Mouse (Mus musculus): ENCODE data around the gene Slc25a34.
A peak's percentile ranks its signal among the peaks of the same experiment; 100 is the strongest.

Gene Slc25a34

DNA sequence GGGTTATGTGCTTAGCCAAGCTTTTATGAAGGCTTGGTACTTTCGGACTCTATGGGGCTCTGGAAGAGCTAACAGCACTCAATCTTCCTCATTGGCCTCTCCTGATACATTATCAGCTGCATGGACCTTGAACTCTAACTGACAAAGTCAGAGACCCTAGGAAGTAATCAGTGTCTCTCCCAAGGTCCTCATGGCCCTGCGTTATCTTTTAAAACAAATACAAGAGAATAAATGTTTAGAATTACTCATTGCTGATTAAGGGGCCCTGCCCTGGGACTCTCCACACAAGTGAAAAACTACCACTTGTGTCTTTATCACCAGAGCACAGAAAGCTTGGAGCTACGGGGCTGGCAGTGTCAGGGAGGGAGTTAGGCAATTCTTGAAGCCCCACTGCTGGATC lies 44.8 kb downstream of the Slc25a34 start:
- no peak for DNase-seq

DNA sequence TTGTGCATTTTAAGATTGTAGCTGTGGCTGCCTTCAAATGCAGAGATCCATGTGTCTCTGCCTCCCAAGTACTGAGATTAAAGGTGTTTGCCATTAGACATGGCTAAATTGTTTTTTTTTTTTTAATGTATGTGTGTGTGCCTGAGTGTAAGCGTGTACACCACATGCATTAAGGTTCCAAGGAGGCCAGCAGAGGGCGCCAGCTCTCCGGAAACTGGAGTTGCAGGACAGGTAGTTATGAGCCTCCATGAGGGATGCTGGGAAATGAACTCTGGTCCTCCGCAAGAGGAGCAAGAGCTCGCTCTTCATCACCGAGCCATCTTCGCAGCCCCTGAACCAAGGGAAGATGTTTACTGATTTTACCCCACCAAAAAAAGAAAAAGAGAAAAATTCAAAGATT lies 46.7 kb downstream of the Slc25a34 start:
- no peak for DNase-seq

DNA sequence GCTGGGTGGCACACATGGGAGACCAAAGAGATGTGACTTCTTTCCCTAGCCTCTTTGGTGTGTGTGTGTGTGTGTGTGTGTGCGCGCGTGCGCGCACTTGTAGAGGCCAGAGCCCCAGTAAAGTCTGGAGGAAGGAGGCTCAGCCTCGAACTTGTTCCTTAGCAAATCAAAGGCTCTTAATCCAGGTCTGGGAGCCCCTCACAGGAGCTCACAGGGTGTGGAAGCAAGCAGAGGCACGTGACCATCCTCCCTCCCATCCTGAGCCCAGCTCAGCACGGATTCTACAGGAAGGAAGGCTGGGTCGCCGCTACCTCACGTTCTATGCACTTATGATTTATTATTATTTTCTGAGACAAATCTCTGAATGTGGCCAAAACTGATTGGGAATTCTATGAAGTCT lies 47.2 kb downstream of the Slc25a34 start:
- no peak for DNase-seq

DNA sequence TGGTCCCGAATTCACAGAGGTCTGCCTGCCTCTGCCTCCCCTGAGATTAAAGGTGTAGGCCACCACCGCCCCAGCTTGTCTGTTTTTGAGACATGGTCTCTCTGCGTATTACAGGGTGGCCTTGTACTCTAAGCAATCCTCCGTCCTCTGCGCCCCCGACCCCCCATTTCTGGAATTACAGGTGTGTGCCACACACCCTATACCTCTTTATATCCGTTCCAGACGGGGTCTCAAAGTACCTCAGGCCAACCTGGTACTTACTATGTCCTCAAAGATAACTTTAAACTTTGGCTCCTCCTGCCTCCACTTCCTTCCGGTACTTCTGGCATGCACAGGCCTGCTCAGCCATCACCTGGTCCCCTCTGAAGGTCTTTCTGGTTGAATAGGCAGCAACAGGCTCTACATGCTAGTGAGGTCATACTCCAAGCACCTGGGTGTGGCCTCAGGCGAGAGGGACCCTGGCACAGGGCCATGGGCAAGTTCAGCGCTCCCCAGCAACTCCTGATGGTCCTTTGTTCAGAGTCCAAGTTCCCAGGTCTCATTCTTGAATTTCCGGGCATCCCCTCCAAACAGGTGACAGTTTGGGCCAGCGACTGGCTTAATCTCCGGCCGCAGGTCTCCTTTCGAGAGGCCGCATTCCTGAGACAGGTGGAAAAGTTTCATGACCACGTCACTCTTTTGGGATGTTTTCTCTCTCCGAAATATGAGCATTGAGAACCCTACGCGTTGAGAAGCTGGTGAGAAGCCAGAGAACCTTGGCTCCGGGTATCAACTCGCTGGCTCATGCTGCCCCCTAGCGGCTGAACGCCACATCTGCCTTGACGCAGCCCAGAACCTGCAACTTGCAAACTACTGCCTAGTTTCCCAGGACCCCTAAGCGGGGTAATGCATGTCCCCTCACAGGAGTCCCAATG lies 48.6 kb downstream of the Slc25a34 start:
- peak; percentile 86 to 90 for DNase-seq

DNA sequence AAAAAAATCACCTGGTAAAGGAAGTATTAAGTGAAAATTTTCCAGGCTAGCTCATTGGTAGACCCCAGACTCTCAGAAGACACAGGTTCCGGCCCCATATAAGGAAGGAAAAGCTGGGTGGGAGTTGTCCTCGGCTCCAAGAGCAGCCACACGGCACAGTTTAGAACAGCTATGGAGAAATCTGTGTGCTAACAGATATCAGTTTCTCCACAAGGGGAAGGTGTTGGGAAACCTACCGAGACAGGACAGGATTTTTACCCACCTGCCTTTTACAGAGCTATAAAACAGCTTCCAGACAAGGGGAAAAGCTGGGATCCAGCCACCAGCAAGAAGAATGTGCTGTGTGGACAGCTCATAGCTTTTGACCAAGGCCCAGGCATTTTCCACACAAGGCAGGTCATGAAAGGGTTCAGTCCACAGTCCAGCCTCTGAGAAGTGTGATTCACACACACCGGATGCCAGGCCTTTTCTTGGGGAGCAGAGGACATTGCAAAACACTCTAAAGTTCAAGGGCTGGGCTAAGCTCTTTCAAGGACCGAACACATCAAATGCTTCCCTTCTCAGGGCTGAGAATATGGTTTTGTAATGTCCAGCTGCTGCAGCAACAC lies 50.2 kb downstream of the Slc25a34 start:
- DNase-seq = peak; percentile 82 to 88

DNA sequence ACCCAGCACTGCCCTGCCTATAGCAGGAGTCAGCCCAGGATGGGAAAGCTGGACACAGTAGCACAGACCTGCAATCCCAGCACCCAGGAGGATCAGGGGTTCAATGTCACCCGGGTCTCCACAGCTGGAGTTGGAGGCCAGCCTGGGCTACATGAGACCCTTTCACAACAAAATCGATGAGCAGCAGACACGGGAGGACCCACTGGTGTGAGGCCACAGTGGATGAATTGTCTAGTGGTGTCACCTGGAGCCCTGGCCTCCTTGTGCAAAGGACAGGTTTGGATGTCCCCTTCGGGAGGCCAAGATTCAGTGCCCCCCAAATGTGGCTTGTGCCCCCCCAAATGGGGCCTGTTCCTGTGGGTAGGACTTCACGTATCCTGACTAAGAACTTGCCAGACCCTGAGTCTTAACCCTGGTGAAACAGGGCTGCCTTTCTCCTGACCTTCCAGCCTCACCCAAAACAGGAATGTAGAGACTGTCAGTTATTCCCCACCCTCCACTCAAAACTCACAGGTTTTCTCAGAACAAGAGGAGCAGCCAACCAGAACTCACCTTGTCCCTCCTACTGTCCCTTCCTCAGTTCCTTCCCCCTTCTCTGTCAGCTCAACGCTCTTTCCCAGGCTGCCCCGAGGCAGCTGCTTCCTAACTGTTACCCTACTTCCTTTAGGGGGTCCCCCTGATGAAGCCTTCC lies 50.8 kb downstream of the Slc25a34 start:
- DNase-seq = peak; percentile 61 to 75

DNA sequence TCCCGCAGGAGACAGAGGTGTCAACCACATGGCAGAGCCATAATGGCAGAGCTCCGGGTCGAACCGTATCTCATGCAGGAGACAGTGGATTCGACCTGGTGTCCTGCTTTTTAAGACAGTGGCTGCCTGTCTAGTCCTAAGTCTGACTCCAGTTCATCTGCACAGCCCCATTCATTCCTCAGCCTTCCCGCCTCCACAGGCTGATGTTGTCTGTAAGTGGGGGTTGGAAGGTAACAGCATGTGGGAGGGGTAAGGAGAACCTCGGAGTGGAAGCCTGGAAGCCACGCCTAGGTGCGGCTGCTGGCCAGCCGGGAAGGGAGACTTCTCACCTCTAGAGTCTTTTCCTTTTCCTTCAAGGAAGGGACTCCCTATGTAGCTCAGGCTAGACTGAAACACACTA lies 51.7 kb downstream of the Slc25a34 start:
- DNase-seq = peak; percentile 72 to 80

DNA sequence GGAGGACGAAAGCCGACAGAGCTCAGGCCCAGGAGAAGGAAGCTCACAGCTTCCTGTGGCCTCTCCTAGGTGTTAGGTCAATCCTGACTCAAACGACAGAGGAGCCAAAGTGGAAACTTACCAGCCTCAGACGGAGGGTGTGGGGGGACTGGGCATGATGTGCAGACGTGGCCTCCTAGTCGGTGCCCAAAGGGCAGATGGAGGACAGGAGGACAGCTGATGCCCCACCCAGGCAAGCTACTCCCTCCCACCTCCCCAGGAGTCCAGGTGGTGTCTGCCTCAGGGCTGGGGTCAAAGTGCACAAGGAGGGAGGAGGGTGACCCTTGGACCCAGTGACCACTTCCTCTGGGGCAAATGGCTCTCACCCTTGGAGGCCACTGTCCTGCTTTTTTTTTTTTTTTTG lies 52.3 kb downstream of the Slc25a34 start:
- DNase-seq = peak in 1 of 2 experiments; percentile 26

DNA sequence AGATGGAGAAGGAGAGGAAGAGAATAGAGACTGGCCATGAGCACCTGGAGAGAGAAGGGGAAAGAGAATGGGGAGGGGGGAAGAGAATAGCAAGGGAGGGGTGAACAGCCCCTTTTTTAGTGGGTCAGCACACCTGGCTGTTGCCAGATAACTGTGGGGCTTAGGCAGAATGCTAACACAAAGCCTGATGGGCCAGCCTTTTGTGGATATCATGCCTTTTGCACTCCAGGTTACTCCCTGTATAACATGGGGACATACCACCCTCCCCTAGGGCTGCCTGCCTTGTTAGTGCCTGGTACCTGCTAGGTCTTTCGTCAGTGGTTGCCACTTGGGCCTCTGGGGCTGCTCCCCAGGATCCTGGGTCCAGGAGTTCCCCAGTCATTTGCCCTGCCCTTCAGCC lies 52.8 kb downstream of the Slc25a34 start:
- DNase-seq = no peak

DNA sequence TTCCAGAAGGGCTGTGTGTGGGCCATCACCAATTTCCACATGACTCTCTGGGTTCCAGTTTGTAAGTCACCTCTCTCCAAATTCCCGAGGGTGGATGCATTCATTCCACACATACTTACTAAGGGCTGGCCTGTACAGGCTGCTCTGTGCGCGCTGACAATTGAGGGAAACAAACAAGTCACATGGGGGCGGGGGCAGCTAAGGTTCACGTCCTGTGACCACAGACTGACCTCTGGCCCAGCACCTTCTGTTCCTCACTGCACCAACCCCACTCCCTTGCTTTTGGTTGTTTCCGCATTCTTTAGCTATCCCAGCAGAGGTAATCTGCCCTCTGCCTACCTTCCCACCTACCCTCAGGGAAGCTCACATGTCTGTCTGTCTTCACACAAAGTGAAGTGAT lies 53.6 kb downstream of the Slc25a34 start:
- peak; percentile 79 to 86 for DNase-seq

DNA sequence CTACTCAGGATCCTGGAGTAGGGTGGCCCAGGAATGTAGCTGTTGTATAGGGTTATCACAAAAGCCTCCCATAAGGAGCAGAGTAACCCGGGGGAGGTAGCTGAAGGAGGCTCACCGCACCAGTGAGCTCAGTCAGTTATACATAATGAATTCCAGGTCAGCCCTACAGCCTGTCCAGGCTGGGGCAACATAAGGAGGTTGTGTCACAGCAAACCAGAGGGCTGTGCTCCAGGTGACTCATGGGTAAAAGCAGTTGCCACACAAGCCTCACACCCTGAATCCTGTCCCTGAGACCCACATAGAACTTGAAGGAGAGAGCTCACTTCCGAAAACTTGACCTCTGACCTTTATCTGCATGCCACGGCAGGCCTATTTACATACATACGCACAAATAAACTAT lies 54.7 kb downstream of the Slc25a34 start:
- DNase-seq = no peak
